Mouse (Mus musculus): ENCODE measurements around the gene Coq5. TPM values are rescaled to one million over a fixed set of nuclear protein-coding genes. Genes with fewer than 3 reads are reported as not detected.

Gene Coq5
- polyA plus RNA-seq, 1 experiment from 2014 or later, result 39.2 TPM

DNA sequence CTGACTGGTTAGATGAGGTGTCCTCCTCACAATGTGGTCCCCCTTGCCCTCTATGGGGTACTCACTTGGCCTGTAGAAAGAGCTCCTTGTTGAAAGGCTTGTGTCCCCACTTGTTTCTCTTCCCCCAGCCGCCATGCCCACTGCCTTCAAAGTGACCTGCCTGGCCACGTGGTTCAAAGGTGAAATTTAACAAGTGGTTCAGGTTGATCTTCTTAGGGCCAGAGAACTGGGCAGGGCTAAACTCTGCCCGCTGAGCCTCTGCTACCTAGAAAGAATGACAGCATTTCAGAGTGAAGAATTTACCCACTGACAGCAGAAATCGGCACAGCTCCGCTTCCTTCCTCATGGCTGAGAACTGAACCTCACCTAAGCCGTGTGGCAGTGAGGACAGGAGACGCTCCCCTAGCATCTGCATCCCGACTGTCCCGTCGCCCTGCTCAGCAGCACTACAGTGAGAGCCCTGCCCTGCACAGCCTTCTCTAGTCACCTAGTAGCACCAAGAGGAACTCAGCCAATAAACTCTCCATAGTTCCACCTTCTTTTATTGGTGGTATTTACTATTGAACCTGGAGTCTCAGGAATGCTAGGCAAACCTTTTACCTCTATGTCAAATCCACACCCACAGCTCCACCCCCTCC lies 22.4 kb upstream of the Coq5 start:
- H3K9ac ChIP-seq, result no peak overlapping the region
- no peak overlapping the region for H3K27ac ChIP-seq (ENCODE audit: low read depth)
- no peak overlapping the region for H3K4me3 ChIP-seq (ENCODE audit: low read depth, low read length)
- H3K27me3 ChIP-seq (ENCODE audit: insufficient read depth, low read length), result no peaks in the 10 kb centered on the region
- H3K36me3 ChIP-seq (ENCODE audit: insufficient read depth), result peaks cover 67% of the 10 kb centered on the region
- no peak for TF ChIP-seq CTCF (IDR thresholded peaks at IDR 0.05; ENCODE audit: low read depth)
- no peak overlapping the region for H3K4me2 ChIP-seq
- no peaks in the 10 kb centered on the region for H3K4me1 ChIP-seq (ENCODE audit: insufficient read depth)
- 86% methylated on average over 10 of the region's 10 CpGs for whole genome bisulfite sequencing
- ATAC-seq (ENCODE audit: insufficient read depth), result no peak
- no peak for DNase-seq
- no peaks in the 10 kb centered on the region for H3K9me3 ChIP-seq (ENCODE audit: low read depth, low read length)

DNA sequence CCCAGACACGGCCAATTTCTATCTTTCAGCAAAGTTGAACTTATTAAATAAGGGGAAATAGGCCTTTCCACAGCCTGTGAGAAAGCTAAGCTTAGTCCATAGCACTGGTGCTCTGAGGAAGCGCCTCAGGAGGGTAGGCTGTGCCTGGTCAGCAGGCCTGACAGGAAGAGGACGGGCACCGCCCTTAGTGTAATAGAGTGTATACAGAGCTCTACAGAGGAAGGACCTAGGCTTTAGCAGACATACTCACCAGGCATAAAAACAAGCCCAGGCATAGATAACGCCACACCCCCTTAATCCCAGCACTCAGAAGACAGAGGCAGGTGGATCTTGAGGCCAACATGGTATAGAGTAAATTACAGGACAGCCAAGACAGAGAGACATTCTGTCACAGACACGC lies 19.1 kb upstream of the Coq5 start:
- no peak for ATAC-seq (ENCODE audit: insufficient read depth)

GRCm38 (mm10) chr5:115261141-115261540 lies 18.3 kb upstream of the Coq5 start:
- Histone ChIP-seq H3K36me3 (ENCODE audit: insufficient read depth) (peaks cover 73% of the 10 kb centered on the region), H3K4me3 (ENCODE audit: low read depth, low read length) (no peak overlapping the region), H3K27me3 (ENCODE audit: insufficient read depth, low read length) (no peaks in the 10 kb centered on the region), H3K9me3 (ENCODE audit: low read depth, low read length) (no peaks in the 10 kb centered on the region), H3K9ac (no peak overlapping the region), H3K4me2 (no peak overlapping the region), H3K27ac (ENCODE audit: low read depth) (no peak overlapping the region), H3K4me1 (ENCODE audit: insufficient read depth) (peaks cover under 1% of the 10 kb centered on the region; the same call in 1 of the 2 replicates)
- ATAC-seq (ENCODE audit: insufficient read depth) (no peak), DNase-seq (no peak)
- 82% methylated on average over 8 of the region's 8 CpGs for WGBS
- no peak for TF ChIP-seq CTCF (IDR thresholded peaks at IDR 0.05; ENCODE audit: low read depth)

More for the DNA sequence above, 19.1 kb upstream of the Coq5 start:
- Histone ChIP-seq H3K9ac (no peak overlapping the region), H3K4me1 (ENCODE audit: insufficient read depth) (no peaks in the 10 kb centered on the region), H3K4me3 (ENCODE audit: low read depth, low read length) (no peak overlapping the region), H3K27ac (ENCODE audit: low read depth) (no peak overlapping the region), H3K27me3 (ENCODE audit: insufficient read depth, low read length) (no peaks in the 10 kb centered on the region), H3K36me3 (ENCODE audit: insufficient read depth) (peaks cover 77% of the 10 kb centered on the region), H3K9me3 (ENCODE audit: low read depth, low read length) (no peaks in the 10 kb centered on the region), H3K4me2 (no peak overlapping the region)
- TF ChIP-seq CTCF (IDR thresholded peaks at IDR 0.05; ENCODE audit: low read depth), result no peak
- no peak for DNase-seq
- 85% methylated on average over 6 of the region's 6 CpGs for WGBS

DNA sequence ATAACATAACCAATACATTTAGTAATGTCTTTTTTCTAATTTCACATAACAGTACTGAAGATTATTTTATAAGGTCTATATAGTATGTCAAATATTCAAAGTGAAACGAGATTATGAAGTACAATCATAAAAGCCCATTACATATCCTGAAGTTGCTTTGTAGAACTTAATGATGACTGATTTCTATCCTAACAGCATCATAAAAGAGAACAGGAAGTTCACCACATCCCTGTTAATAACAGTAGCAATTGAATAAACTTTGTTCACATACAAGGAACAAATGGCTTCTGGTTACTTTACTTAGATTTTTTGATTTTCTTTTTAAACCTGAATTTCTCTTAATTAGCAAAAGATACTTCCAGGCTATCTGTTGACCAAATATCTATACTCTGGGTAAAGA lies 17.6 kb upstream of the Coq5 start:
- Histone ChIP-seq H3K9me3 (ENCODE audit: low read depth, low read length) (no peaks in the 10 kb centered on the region), H3K27me3 (ENCODE audit: insufficient read depth, low read length) (no peaks in the 10 kb centered on the region), H3K9ac (no peak overlapping the region), H3K4me2 (no peak overlapping the region), H3K4me1 (ENCODE audit: insufficient read depth) (peaks cover 5% of the 10 kb centered on the region; the same call in 1 of the 2 replicates), H3K4me3 (ENCODE audit: low read depth, low read length) (no peak overlapping the region), H3K36me3 (ENCODE audit: insufficient read depth) (peaks cover 73% of the 10 kb centered on the region), H3K27ac (ENCODE audit: low read depth) (no peak overlapping the region)
- ATAC-seq (ENCODE audit: insufficient read depth), result no peak
- DNase-seq, result no peak
- WGBS, result 75% methylated on average over 1 of the region's 1 CpGs
- no peak for TF ChIP-seq CTCF (IDR thresholded peaks at IDR 0.05; ENCODE audit: low read depth)

DNA sequence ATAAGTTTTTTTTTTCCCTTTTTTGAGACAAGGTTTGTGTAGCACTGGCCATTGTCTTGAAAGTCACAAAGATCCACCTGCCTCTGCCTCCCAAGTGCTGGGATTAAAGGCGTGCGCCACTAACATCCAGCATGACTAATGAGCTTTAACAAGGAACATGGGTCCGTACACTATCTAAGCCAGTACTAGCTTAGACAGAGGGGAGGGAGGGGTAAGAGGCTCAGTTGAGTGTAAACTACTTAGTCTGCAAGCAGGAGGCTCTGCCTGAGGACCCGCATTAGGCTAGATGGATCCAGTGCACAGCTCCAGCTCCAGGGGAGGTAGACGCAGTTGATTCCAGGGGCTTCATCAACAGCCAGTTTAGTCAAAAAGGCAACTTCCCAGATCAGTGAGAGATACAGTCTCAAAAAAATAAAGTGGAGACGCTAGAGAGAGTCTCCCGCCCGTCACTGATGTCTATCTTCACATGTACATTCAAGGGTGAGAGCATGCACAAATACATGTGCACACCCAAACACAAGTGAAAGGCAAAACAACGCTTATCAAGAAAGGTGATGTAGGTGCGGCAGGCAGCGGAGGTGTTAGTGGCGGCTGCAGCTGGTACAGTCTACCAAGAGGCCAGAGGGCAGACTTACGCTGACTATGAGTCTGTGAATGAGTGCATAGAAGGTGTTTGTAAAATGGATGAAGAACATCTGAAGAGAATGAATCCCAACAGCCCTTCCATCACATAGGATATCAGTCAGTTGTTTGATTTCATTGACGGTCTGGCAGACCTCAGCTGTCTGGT lies 16.8 kb upstream of the Coq5 start:
- peaks cover 5% of the 10 kb centered on the region; the same call in 1 of the 2 replicates for H3K4me1 ChIP-seq (ENCODE audit: insufficient read depth)
- H3K4me3 ChIP-seq (ENCODE audit: low read depth, low read length), result no peak overlapping the region
- no peak overlapping the region for H3K9ac ChIP-seq
- no peak overlapping the region for H3K4me2 ChIP-seq
- no peak for DNase-seq
- WGBS, result 81% methylated on average over 14 of the region's 14 CpGs
- H3K9me3 ChIP-seq (ENCODE audit: low read depth, low read length), result no peaks in the 10 kb centered on the region
- no peak for ATAC-seq (ENCODE audit: insufficient read depth)
- no peaks in the 10 kb centered on the region for H3K27me3 ChIP-seq (ENCODE audit: insufficient read depth, low read length)
- H3K36me3 ChIP-seq (ENCODE audit: insufficient read depth), result peaks cover 71% of the 10 kb centered on the region
- TF ChIP-seq CTCF (IDR thresholded peaks at IDR 0.05; ENCODE audit: low read depth), result no peak
- H3K27ac ChIP-seq (ENCODE audit: low read depth), result no peak overlapping the region

- ATAC-seq (ENCODE audit: insufficient read depth), result no peak
- Histone ChIP-seq H3K27ac (ENCODE audit: low read depth) (peak overlapping the region; percentile 7; the same call in 1 of the 2 replicates), H3K36me3 (ENCODE audit: insufficient read depth) (peaks cover 47% of the 10 kb centered on the region), H3K9me3 (ENCODE audit: low read depth, low read length) (no peaks in the 10 kb centered on the region), H3K27me3 (ENCODE audit: insufficient read depth, low read length) (no peaks in the 10 kb centered on the region), H3K4me3 (ENCODE audit: low read depth, low read length) (no peak overlapping the region), H3K9ac (peak overlapping the region; percentile 18; the same call in 1 of the 2 replicates), H3K4me1 (ENCODE audit: insufficient read depth) (peaks cover 5% of the 10 kb centered on the region), H3K4me2 (0 out of 2 replicates have a peak overlapping the region, but pooled peaks have one; percentile 33)
- WGBS, result 92% methylated on average over 5 of the region's 5 CpGs
- TF ChIP-seq CTCF (IDR thresholded peaks at IDR 0.05; ENCODE audit: low read depth), result no peak
- no peak for DNase-seq
Measured at GRCm38 (mm10) chr5:115266340-115266739, 13.1 kb upstream of the Coq5 start.
